Mouse (Mus musculus): ENCODE results near the gene Upk1b. TPM values are rescaled to one million over a fixed set of nuclear protein-coding genes. Genes with fewer than 3 reads are reported as not detected.
A peak's percentile ranks its signal among the peaks of the same experiment; 100 is the strongest.
"Not testable (repeated sequence)": the region's sequence is repeated elsewhere in the genome, so short reads cannot be mapped to it uniquely, and the experiment has no call there.

The Upk1b gene
- polyA plus RNA-seq (2016; fragmentation: Nextera tagmentation; extraction: Ambion mirVana): 0.50 and 0.60 TPM in 2 replicates

- peak; percentile 16 for DNase-seq (ENCODE audit: extremely low spot score, low spot score)
- Histone ChIP-seq H3K27ac (0 out of 2 replicates have a peak within 1 kb of the TSS, but pooled peaks have one; percentile 51), H3K4me3 (no peak within 1 kb of the TSS), H3K4me1 (peaks cover 4% of the 10 kb centered on the region; the same call in 1 of the 2 replicates), H3K27me3 (ENCODE audit: poor library complexity, severe bottlenecking) (no peaks in the 10 kb centered on the region), H3K9me3 (no peaks in the 10 kb centered on the region), H3K36me3 (replicated peaks) (no peaks in the 10 kb centered on the region)
- 56% methylated on average over 10 of the region's 10 CpGs for WGBS
Observed at GRCm38 (mm10) chr16:38800091-38800490, at the start of gene Upk1b. Gene Upk1b, minus strand, starts transcription at chr16:38800328.

GRCm38 (mm10) chr16:38828649-38829048 lies 28.5 kb upstream of the Upk1b start, which contains the start of gene 4930435E12Rik:
Gene 4930435E12Rik, minus strand, starts transcription at chr16:38828749.
- Histone ChIP-seq H3K4me1 (no peaks in the 10 kb centered on the region), H3K9me3 (no peaks in the 10 kb centered on the region), H3K27ac (no peak within 1 kb of the TSS), H3K36me3 (replicated peaks) (no peaks in the 10 kb centered on the region), H3K4me3 (no peak within 1 kb of the TSS), H3K27me3 (ENCODE audit: poor library complexity, severe bottlenecking) (no peaks in the 10 kb centered on the region)
- 92% methylated on average over 3 of the region's 3 CpGs for WGBS
- no peak for DNase-seq (ENCODE audit: extremely low spot score, low spot score)

GRCm38 (mm10) chr16:38812521-38812920 lies 12.4 kb upstream of the Upk1b start:
- H3K9me3 ChIP-seq: peaks cover 4% of the 10 kb centered on the region
- H3K27ac ChIP-seq: no peak overlapping the region
- H3K4me1 ChIP-seq: peaks cover 9% of the 10 kb centered on the region
- DNase-seq (ENCODE audit: extremely low spot score, low spot score): peak; percentile 62
- 40% methylated on average over 8 of the region's 8 CpGs for WGBS
- no peaks in the 10 kb centered on the region for H3K27me3 ChIP-seq (ENCODE audit: poor library complexity, severe bottlenecking)
- H3K36me3 ChIP-seq (replicated peaks): no peaks in the 10 kb centered on the region
- H3K4me3 ChIP-seq: no peak overlapping the region

- WGBS: 89% methylated on average over 5 of the region's 5 CpGs
- Histone ChIP-seq H3K9me3 (peaks cover 4% of the 10 kb centered on the region), H3K27me3 (ENCODE audit: poor library complexity, severe bottlenecking) (no peaks in the 10 kb centered on the region), H3K27ac (no peak overlapping the region), H3K4me1 (no peaks in the 10 kb centered on the region), H3K36me3 (replicated peaks) (no peaks in the 10 kb centered on the region), H3K4me3 (no peak overlapping the region)
- DNase-seq (ENCODE audit: extremely low spot score, low spot score): no peak
Observed at GRCm38 (mm10) chr16:38810196-38810595, 10.1 kb upstream of the Upk1b start.

GRCm38 (mm10) chr16:38807796-38808195 lies 7.7 kb upstream of the Upk1b start:
- not testable (repeated sequence) for H3K27me3 ChIP-seq (ENCODE audit: poor library complexity, severe bottlenecking); H3K4me1 ChIP-seq; H3K4me3 ChIP-seq; H3K27ac ChIP-seq; DNase-seq (ENCODE audit: extremely low spot score, low spot score); H3K9me3 ChIP-seq; H3K36me3 ChIP-seq (replicated peaks)
- 89% methylated on average over 5 of the region's 5 CpGs for WGBS

GRCm38 (mm10) chr16:38798957-38799450 lies 1.1 kb downstream of the Upk1b start:
- Histone ChIP-seq H3K27ac (no peak overlapping the region), H3K36me3 (replicated peaks) (no peaks in the 10 kb centered on the region), H3K27me3 (ENCODE audit: poor library complexity, severe bottlenecking) (no peaks in the 10 kb centered on the region), H3K4me1 (peaks cover 4% of the 10 kb centered on the region; the same call in 1 of the 2 replicates), H3K4me3 (no peak overlapping the region), H3K9me3 (no peaks in the 10 kb centered on the region)
- DNase-seq (ENCODE audit: extremely low spot score, low spot score): no peak
- 87% methylated on average over 3 of the region's 3 CpGs for WGBS

GRCm38 (mm10) chr16:38793120-38793519 lies 7.0 kb downstream of the Upk1b start:
- Histone ChIP-seq H3K4me1 (peaks cover 7% of the 10 kb centered on the region; the same call in 1 of the 2 replicates), H3K4me3 (no peak overlapping the region), H3K36me3 (replicated peaks) (no peaks in the 10 kb centered on the region), H3K9me3 (no peaks in the 10 kb centered on the region), H3K27ac (no peak overlapping the region), H3K27me3 (ENCODE audit: poor library complexity, severe bottlenecking) (no peaks in the 10 kb centered on the region)
- 66% methylated on average over 6 of the region's 6 CpGs for WGBS
- no peak for DNase-seq (ENCODE audit: extremely low spot score, low spot score)

- Histone ChIP-seq H3K27ac (no peak overlapping the region), H3K4me1 (peaks cover 11% of the 10 kb centered on the region; the same call in 1 of the 2 replicates), H3K36me3 (replicated peaks) (no peaks in the 10 kb centered on the region), H3K4me3 (no peak overlapping the region), H3K27me3 (ENCODE audit: poor library complexity, severe bottlenecking) (no peaks in the 10 kb centered on the region), H3K9me3 (no peaks in the 10 kb centered on the region)
- no peak for DNase-seq (ENCODE audit: extremely low spot score, low spot score)
- 88% methylated on average over 3 of the region's 3 CpGs for WGBS
Observed at GRCm38 (mm10) chr16:38789966-38790365, 10.2 kb downstream of the Upk1b start.

GRCm38 (mm10) chr16:38789016-38789415 lies 11.1 kb downstream of the Upk1b start:
- no peak for DNase-seq (ENCODE audit: extremely low spot score, low spot score)
- no peaks in the 10 kb centered on the region for H3K36me3 ChIP-seq (replicated peaks)
- WGBS: 91% methylated on average over 2 of the region's 2 CpGs
- no peaks in the 10 kb centered on the region for H3K9me3 ChIP-seq
- no peak overlapping the region for H3K4me3 ChIP-seq
- H3K27me3 ChIP-seq (ENCODE audit: poor library complexity, severe bottlenecking): no peaks in the 10 kb centered on the region
- peaks cover 11% of the 10 kb centered on the region; the same call in 1 of the 2 replicates for H3K4me1 ChIP-seq
- H3K27ac ChIP-seq: no peak overlapping the region

- H3K4me1 ChIP-seq: 0 out of 2 replicates have a peak, but pooled peaks cover 4% of the 10 kb centered on the region
- no peak overlapping the region for H3K27ac ChIP-seq
- no peak for DNase-seq (ENCODE audit: extremely low spot score, low spot score)
- no peaks in the 10 kb centered on the region for H3K36me3 ChIP-seq (replicated peaks)
- no peaks in the 10 kb centered on the region for H3K9me3 ChIP-seq
- WGBS: 88% methylated on average over 7 of the region's 7 CpGs
- no peaks in the 10 kb centered on the region for H3K27me3 ChIP-seq (ENCODE audit: poor library complexity, severe bottlenecking)
- no peak overlapping the region for H3K4me3 ChIP-seq
Observed at GRCm38 (mm10) chr16:38785301-38785700, 14.8 kb downstream of the Upk1b start.

GRCm38 (mm10) chr16:38782524-38783067 lies 17.5 kb downstream of the Upk1b start:
- Histone ChIP-seq H3K27me3 (ENCODE audit: poor library complexity, severe bottlenecking) (no peaks in the 10 kb centered on the region), H3K4me3 (no peak overlapping the region), H3K4me1 (0 out of 2 replicates have a peak, but pooled peaks cover 4% of the 10 kb centered on the region), H3K36me3 (replicated peaks) (no peaks in the 10 kb centered on the region), H3K9me3 (no peaks in the 10 kb centered on the region), H3K27ac (no peak overlapping the region)
- no peak for DNase-seq (ENCODE audit: extremely low spot score, low spot score)
- WGBS: 77% methylated on average over 2 of the region's 2 CpGs

GRCm38 (mm10) chr16:38781946-38782345 lies 18.2 kb downstream of the Upk1b start:
- no peaks in the 10 kb centered on the region for H3K36me3 ChIP-seq (replicated peaks)
- H3K27ac ChIP-seq: no peak overlapping the region
- H3K9me3 ChIP-seq: no peaks in the 10 kb centered on the region
- 76% methylated on average over 2 of the region's 2 CpGs for WGBS
- DNase-seq (ENCODE audit: extremely low spot score, low spot score): no peak
- H3K4me3 ChIP-seq: no peak overlapping the region
- no peaks in the 10 kb centered on the region for H3K27me3 ChIP-seq (ENCODE audit: poor library complexity, severe bottlenecking)
- H3K4me1 ChIP-seq: 0 out of 2 replicates have a peak, but pooled peaks cover 4% of the 10 kb centered on the region

GRCm38 (mm10) chr16:38780960-38781572 lies 19.1 kb downstream of the Upk1b start:
- Histone ChIP-seq H3K27me3 (ENCODE audit: poor library complexity, severe bottlenecking) (no peaks in the 10 kb centered on the region), H3K4me3 (no peak overlapping the region), H3K9me3 (no peaks in the 10 kb centered on the region), H3K4me1 (0 out of 2 replicates have a peak, but pooled peaks cover 4% of the 10 kb centered on the region), H3K36me3 (replicated peaks) (no peaks in the 10 kb centered on the region), H3K27ac (no peak overlapping the region)
- DNase-seq (ENCODE audit: extremely low spot score, low spot score): no peak
- WGBS: 96% methylated on average over 7 of the region's 7 CpGs

Data from forebrain, embryonic 10.5 days (tissue).